Mouse (Mus musculus) ES-Bruce4 (cell line): Measurements from ENCODE around the gene Cbfb.

Source experiments
- CTCF ChIP-seq: IDR thresholded peaks from one replicate; pipeline ENCODE4 v1.8.1; 2011; ENCODE audit warnings: low read depth, low read length
- EP300 ChIP-seq: IDR thresholded peaks from 2 replicates; pipeline ENCODE4 v1.6.1; 2011; ENCODE audit warnings: low read depth, low read length; ENCODE audit not compliant: insufficient read depth
- POLR2A ChIP-seq: IDR thresholded peaks from one replicate; pipeline ENCODE4 v1.8.1; 2011; ENCODE audit warnings: low read length; ENCODE audit not compliant: insufficient read depth

DNA sequence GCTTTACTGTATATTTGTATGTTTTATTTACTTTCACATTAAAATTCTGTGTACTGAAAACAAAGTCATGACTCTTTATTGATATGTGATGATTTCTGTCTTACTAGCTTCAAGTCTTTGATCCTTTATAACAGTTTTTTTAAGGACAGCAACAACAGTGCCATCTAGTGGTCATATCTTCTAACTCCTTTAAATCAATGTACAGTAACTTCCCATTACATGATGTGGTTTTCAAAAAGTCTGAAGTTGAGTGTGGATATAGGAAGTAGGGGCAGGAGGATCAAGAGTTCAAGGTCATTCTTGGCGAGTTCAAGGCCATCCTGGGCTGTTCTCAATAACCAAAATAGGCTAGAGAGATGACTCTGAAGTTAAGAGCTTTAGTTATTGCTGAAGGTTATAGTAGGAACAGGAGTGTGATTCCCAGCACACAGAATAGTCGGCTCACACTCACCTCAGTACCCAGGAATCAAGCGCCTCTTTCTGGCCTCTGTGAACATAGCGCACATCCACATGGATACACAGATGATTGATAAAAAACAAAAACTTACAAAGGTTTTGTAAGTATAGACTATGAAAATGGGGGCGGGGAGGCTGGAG lies 47.5 kb downstream of the Cbfb start:
- TF ChIP-seq POLR2A, result no peak
- TF ChIP-seq CTCF, result peak; percentile 33
- TF ChIP-seq EP300, result no peak
